Mouse (Mus musculus) midbrain, postnatal 0 days (tissue): Measurements from ENCODE around the gene Apoc2. TPM values are rescaled to one million over a fixed set of nuclear protein-coding genes. Genes with fewer than 3 reads are reported as not detected.

Experiments
- ATAC-seq: fragments of 200-750 bp; cut with Nextera tagmentation; 2 replicates; pipeline ENCODE4 v1.8.0; 2017; ENCODE audit warnings: moderate number of reproducible peaks, mild to moderate bottlenecking, moderate TSS enrichment, moderate library complexity; ENCODE audit not compliant: low FRiP score
- DNase-seq: peaks from one replicate; pipeline ENCODE4 v3.0.0-alpha.2; 2015; ENCODE audit warnings: low spot score
- H3K27ac ChIP-seq: fragments of 300-500 bp; sonication (generic); 2 replicates; pipeline ENCODE4 v1.5.1; 2014; ENCODE audit warnings: low read depth, mild to moderate bottlenecking, low read length, mixed read lengths
- H3K27me3 ChIP-seq: fragments of 300-500 bp; sonication (generic); 2 replicates; pipeline ENCODE4 v1.6.1; 2014; ENCODE audit warnings: low read length, control low read depth, mixed read lengths; ENCODE audit not compliant: insufficient read depth
- H3K36me3 ChIP-seq: fragments of 300-500 bp; sonication (generic); 2 replicates; pipeline ENCODE4 v1.6.1; 2014; ENCODE audit warnings: low read length, control low read depth, mixed read lengths; ENCODE audit not compliant: insufficient read depth
- H3K4me1 ChIP-seq: fragments of 300-500 bp; sonication (generic); 2 replicates; pipeline ENCODE4 v1.6.1; 2014; ENCODE audit warnings: mild to moderate bottlenecking, control low read depth, antibody characterized with exemption, low read length, mixed read lengths; ENCODE audit not compliant: insufficient read depth
- H3K4me2 ChIP-seq: fragments of 300-500 bp; sonication (generic); 2 replicates; pipeline ENCODE4 v1.6.1; 2014; ENCODE audit warnings: low read depth, mild to moderate bottlenecking, low read length, mixed read lengths; ENCODE audit not compliant: poor library complexity, severe bottlenecking
- H3K4me3 ChIP-seq: fragments of 300-500 bp; sonication (generic); 2 replicates; pipeline ENCODE4 v1.5.1; 2014; ENCODE audit warnings: low read depth, mild to moderate bottlenecking, low read length, moderate library complexity
- H3K9ac ChIP-seq: fragments of 300-500 bp; sonication (generic); replicated peaks from 2 replicates; pipeline ENCODE4 v1.6.1; 2014; ENCODE audit warnings: mild to moderate bottlenecking, low read length, moderate library complexity, mixed read lengths; ENCODE audit not compliant: poor library complexity, severe bottlenecking
- H3K9me3 ChIP-seq: fragments of 300-500 bp; sonication (generic); 2 replicates; pipeline ENCODE4 v1.6.1; 2016; ENCODE audit warnings: low read length, control low read depth
- CTCF ChIP-seq: IDR thresholded peaks from 2 replicates; pipeline ENCODE4 v1.5.1; 2016; ENCODE audit warnings: antibody characterized with exemption, mild to moderate bottlenecking
- WGBS: fragments of 180-500 bp; shearing (Covaris S2); extraction: QIAGEN DNeasy Blood & Tissue Kit; methylation state at CpG from one replicate; pipeline ENCODE4 v1.1.7; 2014; 5-methylcytosine and 5-hydroxymethylcytosine counted together
- polyA plus RNA-seq: library from polyadenylated mRNA; unstranded; fragments of >200 nt; fragmentation: Nextera tagmentation; extraction: Ambion mirVana; gene quantifications from 2 replicates; pipeline ENCODE4 v1.2.1, GENCODE M21; 2015
- total RNA-seq: library from RNA; depleted of rRNA; stranded (reverse); fragments of >200 nt; gene quantifications from 2 replicates; pipeline ENCODE4 v1.2.3, GENCODE M21; 2014

The Apoc2 gene
- total and polyA plus RNA-seq, 2 experiments from 2014 or later: 0.30 TPM; not detected in 1

GRCm38 (mm10) chr7:19713598-19713997 lies 35.9 kb upstream of the Apoc2 start:
- Histone ChIP-seq H3K4me1 (no peaks in the 10 kb centered on the region; the same call in 1 of the 2 replicates), H3K27me3 (no peaks in the 10 kb centered on the region), H3K4me2 (no peak overlapping the region), H3K9me3 (no peaks in the 10 kb centered on the region), H3K9ac (no peak overlapping the region), H3K27ac (no peak overlapping the region), H3K36me3 (peaks cover 27% of the 10 kb centered on the region), H3K4me3 (no peak overlapping the region)
- DNase-seq: no peak
- no peak for ATAC-seq
- 87% methylated on average over 9 of the region's 9 CpGs for WGBS
- no peak for TF ChIP-seq CTCF

GRCm38 (mm10) chr7:19713196-19713595 lies 35.5 kb upstream of the Apoc2 start:
- no peaks in the 10 kb centered on the region for H3K9me3 ChIP-seq
- no peak overlapping the region for H3K4me3 ChIP-seq
- peaks cover 28% of the 10 kb centered on the region for H3K36me3 ChIP-seq
- H3K4me2 ChIP-seq: no peak overlapping the region
- DNase-seq (peak; percentile 16), ATAC-seq (no peak)
- H3K4me1 ChIP-seq: no peaks in the 10 kb centered on the region; the same call in 1 of the 2 replicates
- no peak overlapping the region for H3K9ac ChIP-seq
- whole genome bisulfite sequencing: 55% methylated on average over 4 of the region's 4 CpGs
- no peaks in the 10 kb centered on the region for H3K27me3 ChIP-seq
- peak; percentile 63 for TF ChIP-seq CTCF
- no peak overlapping the region for H3K27ac ChIP-seq

- Histone ChIP-seq H3K27me3 (no peaks in the 10 kb centered on the region), H3K4me2 (no peak overlapping the region), H3K36me3 (peaks cover 28% of the 10 kb centered on the region), H3K9ac (no peak overlapping the region), H3K4me1 (no peaks in the 10 kb centered on the region; the same call in 1 of the 2 replicates), H3K4me3 (no peak overlapping the region), H3K27ac (no peak overlapping the region), H3K9me3 (no peaks in the 10 kb centered on the region)
- WGBS: 69% methylated on average over 4 of the region's 4 CpGs
- TF ChIP-seq CTCF: peak; percentile 70
- DNase-seq (peak; percentile 17), ATAC-seq (no peak)
Observed at GRCm38 (mm10) chr7:19712414-19712813, 34.7 kb upstream of the Apoc2 start.

- H3K9ac ChIP-seq: no peak overlapping the region
- no peaks in the 10 kb centered on the region for H3K9me3 ChIP-seq
- H3K27me3 ChIP-seq: no peaks in the 10 kb centered on the region
- H3K4me2 ChIP-seq: no peak overlapping the region
- H3K4me3 ChIP-seq: no peak overlapping the region
- no peak for TF ChIP-seq CTCF
- 96% methylated on average over 10 of the region's 10 CpGs for WGBS
- H3K36me3 ChIP-seq: peaks cover 33% of the 10 kb centered on the region
- no peak overlapping the region for H3K27ac ChIP-seq
- H3K4me1 ChIP-seq: no peaks in the 10 kb centered on the region
- ATAC-seq: no peak
- DNase-seq: no peak
Observed at GRCm38 (mm10) chr7:19710650-19711049, 32.9 kb upstream of the Apoc2 start.

- Histone ChIP-seq H3K27ac (no peak overlapping the region), H3K4me1 (no peaks in the 10 kb centered on the region), H3K4me2 (no peak overlapping the region), H3K27me3 (no peaks in the 10 kb centered on the region), H3K9ac (no peak overlapping the region), H3K4me3 (no peak overlapping the region), H3K9me3 (no peaks in the 10 kb centered on the region), H3K36me3 (peaks cover 49% of the 10 kb centered on the region)
- ATAC-seq: no peak
- no peak for TF ChIP-seq CTCF
- no peak for DNase-seq
- 95% methylated on average over 7 of the region's 7 CpGs for WGBS
Observed at GRCm38 (mm10) chr7:19705271-19705670, 27.5 kb upstream of the Apoc2 start.

GRCm38 (mm10) chr7:19704475-19704874 lies 26.7 kb upstream of the Apoc2 start:
- ATAC-seq (no peak), DNase-seq (no peak)
- TF ChIP-seq CTCF: no peak
- Histone ChIP-seq H3K4me1 (no peaks in the 10 kb centered on the region), H3K27me3 (no peaks in the 10 kb centered on the region), H3K9me3 (no peaks in the 10 kb centered on the region), H3K27ac (no peak overlapping the region), H3K36me3 (peaks cover 45% of the 10 kb centered on the region), H3K4me3 (no peak overlapping the region), H3K9ac (no peak overlapping the region), H3K4me2 (no peak overlapping the region)
- 97% methylated on average over 4 of the region's 4 CpGs for WGBS
